Mouse (Mus musculus) heart, embryonic 11.5 days (tissue): Measurements from ENCODE around the gene Pdgfb. TPM values are rescaled to one million over a fixed set of nuclear protein-coding genes. Genes with fewer than 3 reads are reported as not detected.

Experiments
- ATAC-seq: fragments of 200-750 bp; cut with Nextera tagmentation; replicated peaks from 2 replicates; pipeline ENCODE4 v1.8.0; 2017; ENCODE audit warnings: moderate library complexity; ENCODE audit not compliant: insufficient number of reproducible peaks, low FRiP score, low TSS enrichment
- H3K27ac ChIP-seq: fragments of 300-500 bp; sonication (generic); 2 replicates; pipeline ENCODE4 v1.5.1; 2014; ENCODE audit warnings: mild to moderate bottlenecking, low read depth, low read length
- H3K27me3 ChIP-seq: fragments of 300-500 bp; sonication (generic); 2 replicates; pipeline ENCODE4 v1.6.1; 2014; ENCODE audit warnings: mild to moderate bottlenecking, low read length, mixed read lengths; ENCODE audit not compliant: control insufficient read depth, insufficient read depth
- H3K36me3 ChIP-seq: fragments of 300-500 bp; sonication (generic); 2 replicates; pipeline ENCODE4 v1.6.1; 2014; ENCODE audit warnings: mild to moderate bottlenecking, low read length, moderate library complexity, mixed read lengths; ENCODE audit not compliant: control insufficient read depth, insufficient read depth
- H3K4me1 ChIP-seq: fragments of 300-500 bp; sonication (generic); 2 replicates; pipeline ENCODE4 v1.6.1; 2014; ENCODE audit warnings: low read length; ENCODE audit not compliant: control insufficient read depth, insufficient read depth
- H3K4me2 ChIP-seq: fragments of 300-500 bp; sonication (generic); 2 replicates; pipeline ENCODE4 v1.6.1; 2014; ENCODE audit warnings: mild to moderate bottlenecking, moderate library complexity
- H3K4me3 ChIP-seq: fragments of 300-500 bp; sonication (generic); 2 replicates; pipeline ENCODE4 v1.5.1; 2014; ENCODE audit warnings: low read depth, low read length
- H3K9ac ChIP-seq: fragments of 300-500 bp; sonication (generic); 2 replicates; pipeline ENCODE4 v1.6.1; 2014; ENCODE audit warnings: mild to moderate bottlenecking, low read depth, low read length, moderate library complexity
- H3K9me3 ChIP-seq: fragments of 300-500 bp; sonication (generic); replicated peaks from 2 replicates; pipeline ENCODE4 v1.6.1; 2016; ENCODE audit warnings: low read length; ENCODE audit not compliant: control insufficient read depth
- WGBS: fragments of 180-500 bp; shearing (Covaris S2); extraction: QIAGEN DNeasy Blood & Tissue Kit; methylation state at CpG from one replicate; pipeline ENCODE4 v1.1.7; 2014; ENCODE audit not compliant: insufficient replicate concordance; 5-methylcytosine and 5-hydroxymethylcytosine counted together
- polyA plus RNA-seq: library from polyadenylated mRNA; unstranded; fragments of >200 nt; fragmentation: Nextera tagmentation; extraction: Ambion mirVana; gene quantifications from 2 replicates; pipeline ENCODE4 v1.2.1, GENCODE M21; 2014

Gene Pdgfb
- polyA plus RNA-seq, 1 experiment from 2014 or later: 2.0 TPM

DNA sequence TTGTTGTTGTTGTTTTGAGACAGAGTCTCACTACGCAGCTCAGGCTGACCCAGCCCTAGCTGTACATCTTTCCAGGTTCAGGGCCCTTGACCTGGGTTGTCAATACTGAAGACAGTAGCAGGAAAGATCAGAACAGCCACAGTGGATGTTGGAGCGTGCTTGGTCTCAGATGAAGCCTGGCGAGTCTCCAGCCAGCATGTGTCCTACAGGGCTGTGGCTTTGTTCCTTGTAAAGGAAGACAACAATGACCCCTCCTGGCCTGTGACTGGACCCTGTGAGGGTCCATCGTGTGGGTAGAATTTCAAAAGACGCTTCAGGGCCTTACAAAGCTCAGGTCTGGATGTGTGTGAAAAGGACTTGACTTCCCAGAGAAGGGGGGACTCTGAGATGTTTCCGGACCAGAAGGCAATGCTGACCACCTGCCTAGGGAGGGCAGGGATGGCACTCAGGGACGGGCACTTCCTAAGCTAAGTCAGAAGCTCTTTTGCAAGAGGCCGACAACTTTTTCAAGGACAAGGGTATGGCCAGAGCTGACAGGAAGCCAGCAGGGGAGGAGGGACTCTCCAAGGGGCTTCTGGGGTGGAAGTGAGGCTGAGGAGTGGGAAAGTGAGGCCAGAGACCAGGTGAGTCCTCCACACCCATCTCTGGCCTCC, 38.7 kb upstream of the Pdgfb start:
- H3K27ac ChIP-seq: peak overlapping the region; percentile 29; the same call in 1 of the 2 replicates
- H3K9ac ChIP-seq: peak overlapping the region; percentile 39; the same call in 1 of the 2 replicates
- H3K4me3 ChIP-seq: no peak overlapping the region
- no peak for ATAC-seq
- H3K4me2 ChIP-seq: no peak overlapping the region
- WGBS: 65% methylated on average over 8 of the region's 8 CpGs
- H3K4me1 ChIP-seq: peaks cover 10% of the 10 kb centered on the region
- no peaks in the 10 kb centered on the region for H3K36me3 ChIP-seq
- no peaks in the 10 kb centered on the region for H3K9me3 ChIP-seq
- no peaks in the 10 kb centered on the region for H3K27me3 ChIP-seq

GRCm38 (mm10) chr15:80051782-80052181, 37.0 kb upstream of the Pdgfb start:
- Histone ChIP-seq H3K4me3 (no peak overlapping the region), H3K36me3 (no peaks in the 10 kb centered on the region), H3K9ac (no peak overlapping the region), H3K4me2 (no peak overlapping the region), H3K27ac (no peak overlapping the region), H3K9me3 (no peaks in the 10 kb centered on the region), H3K4me1 (peaks cover 20% of the 10 kb centered on the region), H3K27me3 (no peaks in the 10 kb centered on the region)
- ATAC-seq: no peak
- WGBS: 70% methylated on average over 9 of the region's 9 CpGs

DNA sequence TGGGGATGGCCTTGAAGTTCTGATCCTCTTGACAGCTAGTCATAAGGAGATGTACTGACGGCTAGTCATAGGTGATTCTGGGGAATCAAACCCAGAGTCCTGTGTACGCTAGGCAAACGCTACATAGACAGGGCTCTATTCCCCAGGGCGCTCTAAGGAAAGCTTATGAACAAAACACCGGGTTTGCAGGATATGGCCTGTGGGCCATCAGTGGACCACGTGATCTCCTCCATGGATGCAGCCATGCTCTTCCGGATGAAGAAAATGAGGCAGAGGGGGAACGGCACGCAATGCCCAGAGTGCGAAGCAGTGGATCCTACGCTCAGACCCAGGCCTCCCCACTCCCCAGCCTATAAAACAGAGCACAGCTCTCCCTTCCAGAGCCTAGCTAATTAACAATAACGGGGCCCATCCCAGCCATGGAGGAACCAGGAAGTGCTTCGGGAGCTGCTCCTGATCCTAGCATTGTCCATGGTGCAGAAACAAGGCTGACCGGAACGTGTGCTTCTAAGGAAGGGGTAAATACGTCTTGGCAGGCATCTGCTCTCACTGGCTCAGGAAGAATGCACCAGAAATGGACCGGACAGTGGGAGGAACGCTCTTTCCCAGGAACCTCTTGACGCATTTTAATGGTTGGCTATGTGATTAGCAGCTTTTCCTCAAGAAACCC, 36.5 kb upstream of the Pdgfb start:
- no peak overlapping the region for H3K27ac ChIP-seq
- no peak overlapping the region for H3K9ac ChIP-seq

DNA sequence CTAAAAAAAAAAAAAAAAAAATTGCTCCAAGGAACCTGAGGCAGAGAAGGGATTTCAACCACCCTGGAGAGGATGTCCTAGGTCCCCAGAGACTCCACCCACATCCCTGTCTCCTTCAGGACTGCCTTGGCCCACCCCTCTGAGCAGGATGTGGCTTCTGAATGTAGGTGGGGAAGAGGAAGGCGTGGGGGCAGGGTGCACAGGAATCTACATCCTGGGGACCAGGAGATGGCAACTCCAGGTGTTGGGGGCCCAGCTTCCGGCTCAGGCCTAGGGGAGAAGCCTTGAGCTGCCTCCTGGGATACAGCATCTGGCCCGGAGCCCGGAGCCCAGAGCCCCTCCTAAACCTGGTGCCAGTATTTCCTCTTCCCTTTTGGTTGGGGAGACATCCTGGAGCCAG, 35.3 kb upstream of the Pdgfb start:
- H3K36me3 ChIP-seq: no peaks in the 10 kb centered on the region
- no peak overlapping the region for H3K27ac ChIP-seq
- no peaks in the 10 kb centered on the region for H3K27me3 ChIP-seq
- ATAC-seq: no peak
- H3K9ac ChIP-seq: no peak overlapping the region
- no peak overlapping the region for H3K4me2 ChIP-seq
- 49% methylated on average over 4 of the region's 4 CpGs for WGBS
- H3K9me3 ChIP-seq: no peaks in the 10 kb centered on the region; the same call in 1 of the 2 replicates
- no peak overlapping the region for H3K4me3 ChIP-seq
- H3K4me1 ChIP-seq: peaks cover 20% of the 10 kb centered on the region

More for the DNA sequence above, 36.5 kb upstream of the Pdgfb start:
- WGBS: 79% methylated on average over 19 of the region's 19 CpGs
- ATAC-seq: no peak
- H3K27me3 ChIP-seq: no peaks in the 10 kb centered on the region
- H3K36me3 ChIP-seq: no peaks in the 10 kb centered on the region
- no peak overlapping the region for H3K4me3 ChIP-seq
- H3K9me3 ChIP-seq: no peaks in the 10 kb centered on the region
- peaks cover 20% of the 10 kb centered on the region for H3K4me1 ChIP-seq
- H3K4me2 ChIP-seq: no peak overlapping the region

- Histone ChIP-seq H3K4me1 (peaks cover 10% of the 10 kb centered on the region), H3K4me3 (no peak overlapping the region), H3K9me3 (no peaks in the 10 kb centered on the region; the same call in 1 of the 2 replicates), H3K27ac (no peak overlapping the region), H3K27me3 (no peaks in the 10 kb centered on the region), H3K9ac (0 out of 2 replicates have a peak overlapping the region, but pooled peaks have one; percentile 39), H3K36me3 (no peaks in the 10 kb centered on the region), H3K4me2 (no peak overlapping the region; the same call in 1 of the 2 replicates)
- 10% methylated on average over 5 of the region's 5 CpGs for WGBS
- no peak for ATAC-seq
Observed at GRCm38 (mm10) chr15:80047973-80048372, 33.2 kb upstream of the Pdgfb start.

- Histone ChIP-seq H3K4me2 (no peak overlapping the region), H3K9me3 (no peaks in the 10 kb centered on the region; the same call in 1 of the 2 replicates), H3K4me3 (no peak overlapping the region), H3K9ac (no peak overlapping the region), H3K27me3 (no peaks in the 10 kb centered on the region), H3K36me3 (no peaks in the 10 kb centered on the region), H3K4me1 (peaks cover 10% of the 10 kb centered on the region), H3K27ac (no peak overlapping the region)
- WGBS: 59% methylated on average over 2 of the region's 2 CpGs
- ATAC-seq: no peak
Observed at GRCm38 (mm10) chr15:80047242-80047641, 32.5 kb upstream of the Pdgfb start.

DNA sequence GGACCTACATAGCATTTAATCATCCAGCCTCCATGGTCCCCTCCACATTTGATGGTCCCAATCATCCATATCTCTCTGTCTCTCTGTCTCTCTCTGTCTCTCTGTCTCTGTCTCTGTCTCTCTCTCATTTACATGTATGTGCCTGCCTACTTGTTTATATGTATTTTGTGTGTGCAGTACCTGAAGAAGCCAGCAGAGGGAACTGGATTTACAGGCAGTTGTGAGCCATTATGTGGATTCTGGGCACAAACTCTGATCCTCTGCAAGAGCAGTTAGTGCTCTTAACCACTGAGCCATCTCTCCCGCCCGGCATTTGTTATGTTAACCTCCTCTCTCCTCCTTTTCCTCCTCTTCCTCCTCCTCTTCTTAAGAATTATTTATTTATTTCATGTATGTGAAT, 31.0 kb upstream of the Pdgfb start:
- Histone ChIP-seq H3K27me3 (no peaks in the 10 kb centered on the region), H3K9ac (no peak overlapping the region), H3K27ac (no peak overlapping the region), H3K4me1 (peaks cover 10% of the 10 kb centered on the region), H3K4me2 (no peak overlapping the region), H3K9me3 (no peaks in the 10 kb centered on the region; the same call in 1 of the 2 replicates), H3K36me3 (no peaks in the 10 kb centered on the region), H3K4me3 (no peak overlapping the region)
- ATAC-seq: no peak
- WGBS: 91% methylated on average over 2 of the region's 2 CpGs

DNA sequence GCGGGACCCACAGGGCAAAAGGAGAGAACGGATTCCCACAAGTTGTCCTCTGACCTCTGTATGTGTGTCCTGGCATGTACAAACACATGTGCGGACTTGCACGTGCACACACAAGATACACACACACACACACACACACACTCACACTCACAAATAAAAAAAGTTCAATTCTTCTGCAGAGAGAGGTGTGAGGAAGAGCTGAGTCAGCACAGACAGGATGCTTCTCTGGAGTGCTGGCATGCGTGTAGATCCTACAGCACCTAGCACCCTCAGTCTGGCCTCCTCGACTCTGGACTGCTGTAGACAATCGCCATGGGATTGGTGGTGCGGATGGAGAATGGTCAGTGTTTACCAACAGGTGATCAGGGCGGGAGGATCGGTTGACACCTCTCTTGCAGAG, 29.5 kb upstream of the Pdgfb start:
- Histone ChIP-seq H3K9ac (no peak overlapping the region), H3K4me2 (no peak overlapping the region), H3K27me3 (no peaks in the 10 kb centered on the region), H3K36me3 (no peaks in the 10 kb centered on the region), H3K4me3 (no peak overlapping the region), H3K9me3 (no peaks in the 10 kb centered on the region; the same call in 1 of the 2 replicates), H3K27ac (no peak overlapping the region), H3K4me1 (peaks cover 10% of the 10 kb centered on the region)
- WGBS: 84% methylated on average over 10 of the region's 10 CpGs
- no peak for ATAC-seq
